Mouse (Mus musculus): ENCODE results near the gene Rfx6. TPM values are rescaled to one million over a fixed set of nuclear protein-coding genes. Genes with fewer than 3 reads are reported as not detected.

Gene Rfx6
- not detected in 2 replicates for polyA plus RNA-seq (2011; ENCODE audit: insufficient read depth, insufficient read length, low replicate concordance, missing spikeins)

- no peak for TF ChIP-seq CTCF (IDR thresholded peaks at IDR 0.05; ENCODE audit: control insufficient read depth, insufficient read depth, low read length)
- Histone ChIP-seq H3K4me3 (replicated peaks; ENCODE audit: control insufficient read depth, low read depth, low read length) (no peak within 1 kb of the TSS), H3K27ac (ENCODE audit: control insufficient read depth, insufficient read depth, low read depth, low read length, poor library complexity) (no peak within 1 kb of the TSS), H3K4me1 (ENCODE audit: control insufficient read depth, insufficient read depth, low read length) (no peaks in the 10 kb centered on the region)
- 4% methylated on average over 38 of the region's 38 CpGs for WGBS
Observed at GRCm38 (mm10) chr10:51677548-51678250, at the start of gene Rfx6. Rfx6 (plus strand) TSS chr10:51677756.

GRCm38 (mm10) chr10:51631411-51632136, 46.0 kb upstream of the Rfx6 start, which contains the start of gene Gprc6a:
Gprc6a (minus strand) TSS chr10:51631461.
- TF ChIP-seq POLR2A (IDR thresholded peaks at IDR 0.05; ENCODE audit: borderline replicate concordance, control insufficient read depth, low read depth, low read length) (no peak), CTCF (IDR thresholded peaks at IDR 0.05; ENCODE audit: control insufficient read depth, insufficient read depth, low read length) (no peak)
- Histone ChIP-seq H3K4me1 (ENCODE audit: control insufficient read depth, insufficient read depth, low read length) (no peaks in the 10 kb centered on the region), H3K27ac (ENCODE audit: control insufficient read depth, insufficient read depth, low read depth, low read length, poor library complexity) (no peak within 1 kb of the TSS), H3K4me3 (replicated peaks; ENCODE audit: control insufficient read depth, low read depth, low read length) (no peak within 1 kb of the TSS)
- 79% methylated on average over 8 of the region's 8 CpGs for WGBS

- H3K27ac ChIP-seq (ENCODE audit: control insufficient read depth, insufficient read depth, low read depth, low read length, poor library complexity): no peak overlapping the region
Observed at GRCm38 (mm10) chr10:51649506-51650221, 27.9 kb upstream of the Rfx6 start.

GRCm38 (mm10) chr10:51657324-51657723, 20.2 kb upstream of the Rfx6 start:
- Histone ChIP-seq H3K4me3 (replicated peaks; ENCODE audit: control insufficient read depth, low read depth, low read length) (no peak overlapping the region), H3K4me1 (ENCODE audit: control insufficient read depth, insufficient read depth, low read length) (no peaks in the 10 kb centered on the region), H3K27ac (ENCODE audit: control insufficient read depth, insufficient read depth, low read depth, low read length, poor library complexity) (no peak overlapping the region)
- 64% methylated on average over 1 of the region's 1 CpGs for WGBS
- TF ChIP-seq POLR2A (IDR thresholded peaks at IDR 0.05; ENCODE audit: borderline replicate concordance, control insufficient read depth, low read depth, low read length): no peak

More at GRCm38 (mm10) chr10:51649506-51650221, 27.9 kb upstream of the Rfx6 start:
- no peaks in the 10 kb centered on the region for H3K4me1 ChIP-seq (ENCODE audit: control insufficient read depth, insufficient read depth, low read length)
- 52% methylated on average over 3 of the region's 3 CpGs for WGBS
- TF ChIP-seq CTCF (IDR thresholded peaks at IDR 0.05; ENCODE audit: control insufficient read depth, insufficient read depth, low read length): no peak
- H3K4me3 ChIP-seq (replicated peaks; ENCODE audit: control insufficient read depth, low read depth, low read length): no peak overlapping the region

GRCm38 (mm10) chr10:51669334-51669733, 8.2 kb upstream of the Rfx6 start:
- no peak overlapping the region for H3K4me3 ChIP-seq (replicated peaks; ENCODE audit: control insufficient read depth, low read depth, low read length)
- TF ChIP-seq CTCF (IDR thresholded peaks at IDR 0.05; ENCODE audit: control insufficient read depth, insufficient read depth, low read length) (no peak), POLR2A (IDR thresholded peaks at IDR 0.05; ENCODE audit: borderline replicate concordance, control insufficient read depth, low read depth, low read length) (no peak)
- no peaks in the 10 kb centered on the region for H3K4me1 ChIP-seq (ENCODE audit: control insufficient read depth, insufficient read depth, low read length)
- no peak overlapping the region for H3K27ac ChIP-seq (ENCODE audit: control insufficient read depth, insufficient read depth, low read depth, low read length, poor library complexity)

GRCm38 (mm10) chr10:51671583-51671982, 6.0 kb upstream of the Rfx6 start:
- H3K4me1 ChIP-seq (ENCODE audit: control insufficient read depth, insufficient read depth, low read length): no peaks in the 10 kb centered on the region
- no peak overlapping the region for H3K4me3 ChIP-seq (replicated peaks; ENCODE audit: control insufficient read depth, low read depth, low read length)
- WGBS: 69% methylated on average over 4 of the region's 4 CpGs
- H3K27ac ChIP-seq (ENCODE audit: control insufficient read depth, insufficient read depth, low read depth, low read length, poor library complexity): no peak overlapping the region
- TF ChIP-seq POLR2A (IDR thresholded peaks at IDR 0.05; ENCODE audit: borderline replicate concordance, control insufficient read depth, low read depth, low read length) (no peak), CTCF (IDR thresholded peaks at IDR 0.05; ENCODE audit: control insufficient read depth, insufficient read depth, low read length) (no peak)

GRCm38 (mm10) chr10:51672082-51672779, 5.3 kb upstream of the Rfx6 start:
- no peak for TF ChIP-seq POLR2A (IDR thresholded peaks at IDR 0.05; ENCODE audit: borderline replicate concordance, control insufficient read depth, low read depth, low read length)
- TF ChIP-seq CTCF (IDR thresholded peaks at IDR 0.05; ENCODE audit: control insufficient read depth, insufficient read depth, low read length): no peak
- H3K27ac ChIP-seq (ENCODE audit: control insufficient read depth, insufficient read depth, low read depth, low read length, poor library complexity): no peak overlapping the region
- no peak overlapping the region for H3K4me3 ChIP-seq (replicated peaks; ENCODE audit: control insufficient read depth, low read depth, low read length)
- no peaks in the 10 kb centered on the region for H3K4me1 ChIP-seq (ENCODE audit: control insufficient read depth, insufficient read depth, low read length)
- WGBS: 36% methylated on average over 1 of the region's 1 CpGs

GRCm38 (mm10) chr10:51678251-51678639, 689 bp downstream of the Rfx6 start:
- no peak overlapping the region for H3K4me3 ChIP-seq (replicated peaks; ENCODE audit: control insufficient read depth, low read depth, low read length)
- no peak overlapping the region for H3K27ac ChIP-seq (ENCODE audit: control insufficient read depth, insufficient read depth, low read depth, low read length, poor library complexity)
- no peak for TF ChIP-seq CTCF (IDR thresholded peaks at IDR 0.05; ENCODE audit: control insufficient read depth, insufficient read depth, low read length)
- TF ChIP-seq POLR2A (IDR thresholded peaks at IDR 0.05; ENCODE audit: borderline replicate concordance, control insufficient read depth, low read depth, low read length): no peak
- no peaks in the 10 kb centered on the region for H3K4me1 ChIP-seq (ENCODE audit: control insufficient read depth, insufficient read depth, low read length)
- WGBS: 8% methylated on average over 10 of the region's 10 CpGs

Measured in bone marrow, adult 2 months (tissue).